Mouse (Mus musculus) adrenal gland, adult 2 months (tissue): ENCODE measurements around the gene Ctsg. TPM values are rescaled to one million over a fixed set of nuclear protein-coding genes. Genes with fewer than 3 reads are reported as not detected.
"Not testable (repeated sequence)": the region's sequence is repeated elsewhere in the genome, so short reads cannot be mapped to it uniquely, and the experiment has no call there.

Experiments used
- DNase-seq: peaks from one replicate; pipeline ENCODE4 v3.0.0; 2021
- long read RNA-seq: library from polyadenylated mRNA; stranded (forward); transcript quantifications from one replicate; pipeline ENCODE4 v2.0.0, GENCODE M21; 2021
- polyA plus RNA-seq: library from polyadenylated mRNA; depleted of rRNA; stranded (reverse); fragments of >200 nt; gene quantifications from 2 replicates; pipeline ENCODE4 v1.2.3, GENCODE M21; 2012; rRNA removed
- total RNA-seq, 2 experiments: library from RNA; stranded (reverse); gene quantifications; 2 replicates each; pipeline ENCODE4 v1.2.3; 2021

The Ctsg gene
- total RNA-seq (not detected), polyA plus RNA-seq (not detected in 2 replicates)
- long read RNA-seq: 0 reads

- DNase-seq: no peak
Measured at GRCm38 (mm10) chr14:56102386-56102785, at the start of gene Ctsg. TSS of gene Ctsg (minus strand) at chr14:56102574.

DNA sequence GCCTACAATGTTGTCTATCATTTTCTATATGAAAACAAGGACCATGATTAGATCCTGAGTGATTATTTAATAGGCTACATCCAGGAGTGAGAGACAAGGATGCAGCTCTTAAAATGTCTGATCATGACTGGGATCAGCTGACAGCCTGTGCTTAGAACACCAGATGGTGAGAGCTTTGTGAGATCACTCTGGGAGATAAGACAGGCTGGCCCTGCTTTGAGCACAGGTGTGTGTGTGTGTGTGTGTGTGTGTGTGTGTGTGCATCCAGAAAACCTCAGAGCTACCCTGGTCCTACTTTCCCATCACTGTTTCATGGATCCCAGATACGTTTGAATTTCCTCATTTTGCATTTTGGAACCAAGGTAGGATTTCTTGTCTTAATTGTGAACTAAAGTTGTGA is 31.3 kb upstream of the Ctsg start:
- DNase-seq: not testable (repeated sequence)

DNA sequence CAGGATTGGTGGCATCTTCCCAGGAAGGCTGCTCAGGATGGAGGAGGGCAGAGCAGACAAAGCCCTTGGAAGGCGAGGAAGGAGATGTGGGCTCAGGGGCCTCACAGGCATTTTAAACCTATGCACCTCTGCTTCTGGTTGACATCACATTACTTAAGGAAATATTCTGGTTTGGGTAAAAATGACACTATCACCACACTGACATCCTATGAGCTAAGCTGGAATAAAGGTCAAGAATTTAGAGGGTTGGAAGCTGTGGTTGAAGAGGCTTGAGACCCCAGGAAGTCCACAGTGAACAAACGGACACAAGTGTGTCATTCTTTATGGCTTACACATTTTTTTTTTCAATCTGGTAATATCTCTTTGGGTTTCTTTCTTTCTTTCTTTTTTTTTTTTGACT is 30.1 kb upstream of the Ctsg start, which contains the start of gene Gzmd:
Gene Gzmd (minus strand): TSS at position 101 of the 400 bp plus-strand sequence.
- DNase-seq: not testable (repeated sequence)

DNA sequence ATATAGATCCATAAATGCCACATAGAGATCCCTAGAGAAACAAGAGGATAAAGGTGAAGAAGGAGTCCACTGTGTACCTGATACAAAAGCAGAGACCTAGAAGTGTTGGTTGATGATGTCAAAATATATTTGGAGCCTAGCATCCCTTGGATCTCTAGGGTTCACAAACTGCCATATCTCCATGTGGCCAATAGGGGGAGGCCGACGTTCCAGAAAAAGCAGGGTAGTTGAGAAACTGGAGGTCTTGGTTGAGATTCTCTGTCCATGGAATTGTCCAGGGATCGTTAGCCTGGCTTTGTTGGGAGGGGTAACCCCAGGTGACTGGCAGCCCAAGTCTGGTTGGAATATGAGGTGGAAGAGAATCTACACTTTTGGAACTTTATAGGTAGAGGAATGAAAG is 26.0 kb upstream of the Ctsg start:
- no peak for DNase-seq

GRCm38 (mm10) chr14:56123516-56123915 is 21.1 kb upstream of the Ctsg start:
- peak; percentile 58 for DNase-seq

- no peak for DNase-seq
Measured at GRCm38 (mm10) chr14:56120525-56120924, 18.2 kb upstream of the Ctsg start, which contains the start of gene Gzme. TSS of gene Gzme (minus strand) at chr14:56120625.

DNA sequence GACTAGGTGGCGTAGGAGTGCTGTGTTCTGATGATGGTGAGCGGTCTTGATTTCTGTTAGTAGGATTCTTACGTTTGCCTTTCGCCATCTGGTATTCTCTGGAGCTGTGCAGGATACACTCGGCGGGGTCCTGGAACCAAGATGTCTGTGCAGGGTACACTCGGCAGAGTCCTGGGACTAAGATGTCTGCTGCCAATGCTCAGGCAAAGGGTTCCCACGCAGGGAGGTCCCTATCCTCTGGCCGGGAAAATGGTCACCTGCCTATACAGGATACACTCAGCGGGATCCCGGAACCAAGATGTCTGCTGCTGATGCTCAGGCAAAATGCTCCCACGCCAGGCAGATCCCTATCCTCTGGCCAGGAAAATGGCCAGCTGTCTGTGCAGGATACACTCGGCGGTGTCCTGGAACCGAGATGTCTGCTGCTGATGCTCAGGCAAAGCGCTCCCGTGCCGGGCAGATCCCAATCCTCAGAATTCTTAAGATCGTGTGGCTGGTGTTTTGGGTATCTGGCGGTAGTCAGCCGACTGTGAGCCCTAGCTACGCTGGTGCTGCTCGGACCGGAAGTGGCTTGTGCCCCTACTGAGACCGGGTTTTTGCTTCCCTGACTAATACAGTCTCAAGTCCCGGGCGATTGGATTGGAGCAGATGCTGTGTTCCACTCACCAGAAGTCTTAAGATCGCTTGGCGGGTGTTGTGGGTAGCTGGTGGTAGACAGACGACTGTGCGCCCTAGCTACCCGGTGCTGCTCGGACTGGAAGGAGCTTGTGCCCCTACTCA is 13.3 kb upstream of the Ctsg start:
- not testable (repeated sequence) for DNase-seq

DNA sequence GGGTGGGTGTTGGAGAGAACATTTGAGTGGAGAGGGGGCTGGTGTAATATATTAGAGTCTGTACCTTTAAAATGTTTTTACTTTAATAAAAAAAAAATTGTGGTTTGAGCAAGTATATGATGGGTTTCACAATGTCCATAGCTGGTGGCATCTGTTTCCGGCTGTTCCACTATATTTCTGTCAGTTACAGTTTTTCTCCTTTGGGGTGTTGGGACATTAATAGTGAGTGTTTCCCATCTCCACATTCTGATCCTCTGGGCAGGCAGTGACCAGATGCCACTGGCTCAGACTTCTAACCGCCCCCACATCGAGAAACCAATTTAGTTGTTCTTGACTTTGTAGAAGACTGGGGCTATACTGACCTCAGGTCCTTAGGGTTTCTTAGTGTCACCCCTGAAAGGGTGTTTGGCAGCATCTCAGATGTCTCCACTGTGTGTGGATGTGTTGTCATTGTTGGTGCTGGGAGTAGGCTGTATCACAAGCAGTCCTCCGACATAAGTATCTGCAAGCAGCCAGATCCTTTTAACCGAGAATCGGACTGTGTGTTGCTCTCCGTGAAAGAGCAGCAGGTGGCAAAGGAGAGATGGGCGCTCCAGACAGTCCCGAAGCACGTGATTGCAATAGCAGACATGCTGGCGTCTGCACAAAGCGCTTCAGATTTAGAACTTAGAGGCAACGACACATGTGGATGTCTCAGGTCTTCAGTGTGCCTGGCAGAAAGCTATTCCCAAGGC is 3.2 kb upstream of the Ctsg start:
- no peak for DNase-seq

DNA sequence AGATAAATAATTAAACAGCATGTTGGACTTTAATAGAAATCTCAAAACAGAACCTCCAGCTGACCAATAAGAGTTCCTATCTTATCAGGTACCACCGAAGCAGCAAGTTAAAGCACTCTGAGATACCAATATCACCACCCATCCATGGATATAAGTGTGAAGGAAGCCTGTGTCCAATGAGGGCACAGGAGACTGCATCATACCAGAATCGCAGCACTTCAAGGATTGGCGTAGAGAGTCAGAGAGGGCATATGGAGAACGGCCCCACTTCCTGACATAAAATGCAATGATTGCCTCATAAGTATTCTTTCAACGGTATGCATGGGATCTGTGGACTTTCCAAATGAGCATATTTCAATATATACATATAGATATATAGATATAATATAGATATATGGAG is 2.6 kb upstream of the Ctsg start:
- DNase-seq: no peak

GRCm38 (mm10) chr14:56103452-56103851 is 1.1 kb upstream of the Ctsg start:
- DNase-seq: no peak

- DNase-seq: peak; percentile 7
Measured at GRCm38 (mm10) chr14:56098940-56099339, 3.4 kb downstream of the Ctsg start.

GRCm38 (mm10) chr14:56097597-56097996 is 4.8 kb downstream of the Ctsg start:
- no peak for DNase-seq

GRCm38 (mm10) chr14:56093353-56093752 is 9.0 kb downstream of the Ctsg start:
- no peak for DNase-seq

- DNase-seq: no peak
Measured at GRCm38 (mm10) chr14:56086711-56087110, 15.7 kb downstream of the Ctsg start.

DNA sequence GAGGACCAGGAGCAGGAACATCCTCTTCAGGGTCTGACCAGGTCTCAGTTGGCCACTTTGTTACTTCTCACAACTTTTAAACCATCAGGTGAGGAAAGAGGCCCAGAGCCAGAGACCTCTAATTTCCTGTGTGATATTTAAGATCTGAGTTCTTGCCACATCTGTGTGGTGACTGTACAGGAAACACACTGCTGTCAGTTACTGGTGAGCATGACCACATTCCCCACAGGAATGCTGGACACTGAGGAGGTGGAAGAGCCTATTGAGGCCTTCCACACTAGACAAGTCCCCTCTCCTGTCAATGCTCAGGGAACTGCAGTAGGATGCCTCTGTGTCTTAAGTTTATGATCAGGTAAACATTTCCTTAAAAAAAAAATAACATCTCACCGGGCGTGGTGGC is 17.2 kb downstream of the Ctsg start, which contains the start of gene Mcpt8:
Gene Mcpt8 (minus strand): TSS at position 107 of the 400 bp plus-strand sequence.
- DNase-seq: no peak

DNA sequence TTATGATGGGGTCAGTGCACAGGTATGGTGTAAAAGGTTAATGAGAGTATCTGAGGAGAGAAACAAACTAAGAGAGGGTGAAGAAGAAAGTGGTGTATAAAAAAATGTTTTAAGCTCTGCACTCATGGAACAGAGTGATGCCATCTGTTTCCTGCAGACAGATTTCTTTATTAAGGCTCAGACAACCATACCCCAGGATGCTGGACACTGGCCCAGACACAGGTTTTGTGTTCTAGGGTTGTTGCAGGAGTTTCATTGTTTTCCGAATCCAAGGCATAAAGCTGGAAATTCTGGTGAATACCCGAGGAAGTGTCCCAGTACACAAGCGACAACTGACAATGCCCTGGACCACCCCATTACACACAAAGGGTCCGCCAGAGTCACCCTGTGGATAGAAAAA is 20.4 kb downstream of the Ctsg start:
- DNase-seq: no peak

DNA sequence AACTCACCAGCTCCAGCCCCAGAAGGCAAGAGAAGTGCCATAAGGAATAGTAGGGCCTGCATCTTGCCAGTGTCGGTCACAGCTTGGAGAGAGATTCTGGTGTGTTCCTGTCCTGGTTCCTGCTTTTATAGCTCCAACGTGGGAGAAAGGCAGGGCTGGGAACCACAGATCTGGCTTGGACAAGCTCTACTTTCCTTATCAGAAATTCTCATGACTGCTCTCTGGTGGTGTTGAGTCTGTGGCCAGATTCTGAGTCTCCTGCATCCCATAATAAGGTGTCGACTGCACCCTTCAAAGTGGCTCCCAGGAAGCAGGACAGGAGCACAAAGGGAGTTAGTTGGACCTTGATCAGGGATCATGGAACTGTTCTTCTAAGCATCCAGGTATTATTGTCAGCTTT is 40.2 kb downstream of the Ctsg start, which contains the start of gene Mcpt4:
Gene Mcpt4 (minus strand): TSS at position 101 of the 400 bp plus-strand sequence.
- DNase-seq: not testable (repeated sequence)

DNA sequence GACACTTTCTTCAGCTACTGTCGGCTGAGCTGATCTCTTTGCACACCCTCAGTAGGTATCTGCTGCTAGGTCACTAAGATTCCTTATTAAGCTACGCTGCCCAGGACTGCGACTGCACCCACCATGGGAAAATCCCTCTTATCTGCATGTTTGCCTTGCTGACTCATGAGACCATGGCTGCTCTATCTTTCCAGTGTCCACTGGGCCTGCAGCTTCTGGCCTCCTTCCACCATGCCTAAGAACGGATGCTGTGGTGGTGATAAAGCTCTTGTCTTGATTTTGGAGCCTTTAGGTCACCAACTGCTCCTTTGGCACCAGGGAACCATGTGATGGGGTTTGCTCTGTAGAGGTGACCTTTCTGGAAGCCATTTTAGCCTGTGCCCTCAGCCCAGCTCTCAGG is 44.7 kb downstream of the Ctsg start:
- DNase-seq: no peak

- no peak for DNase-seq
Measured at GRCm38 (mm10) chr14:56055408-56055807, 47.0 kb downstream of the Ctsg start.
